8 mouse cellular contexts compared by ENCODE assay signal in the genomic region with DNA sequence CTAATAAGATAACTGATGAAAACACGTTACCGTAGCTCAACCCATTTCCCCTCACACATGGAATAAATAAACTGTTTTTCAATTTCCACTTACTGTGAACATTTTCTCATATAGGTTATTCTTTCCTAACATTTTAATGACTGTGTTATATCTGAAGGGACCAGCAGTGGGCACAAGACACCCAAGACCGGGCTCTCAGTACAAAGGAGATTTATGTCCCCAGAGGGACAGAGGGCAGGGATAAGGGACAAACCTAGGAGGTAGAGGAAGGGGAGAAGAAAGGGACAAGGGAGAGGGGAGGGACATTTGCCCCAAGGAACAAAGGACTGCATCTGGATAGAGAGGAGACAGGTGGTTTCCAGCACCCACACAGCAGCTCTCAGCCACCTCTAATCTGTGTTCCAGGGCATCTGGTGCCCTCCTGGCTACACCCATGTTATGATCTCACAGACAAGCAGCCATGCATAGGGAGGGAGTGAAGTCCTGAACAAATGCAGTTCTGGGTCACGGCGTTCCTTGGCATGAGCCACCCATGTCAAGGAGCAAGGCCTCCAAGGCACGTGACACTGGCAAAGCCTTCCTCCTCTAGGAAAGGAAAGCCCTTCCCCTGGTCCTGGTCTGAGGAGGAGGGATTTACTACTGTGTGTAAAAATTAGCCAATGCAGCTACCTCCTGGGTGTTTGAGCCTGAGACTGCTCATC.
A peak's percentile ranks its signal among the peaks of the same experiment; 100 is the strongest.
DNase-seq lines count a peak whose midpoint lies in the region; ATAC-seq and TF ChIP-seq lines count a peak whose summit lies in the region.
"Had no signal": no experiment of that assay in that cellular context is flagged by ENCODE, and none has a peak within 500 bp of the region (broad histone marks: within the 10 kb centered on the region; RNA-seq: fewer than 3 reads in every experiment).

No protein-coding gene starts in this region.

- no peak for TF ChIP-seq EP300 in stomach, postnatal 0 days (optimal IDR thresholded peaks at IDR 0.05)

- no peak overlapping the region for H3K4me2 ChIP-seq in midbrain, embryonic 13.5 days (replicated peaks)
- H3K4me2 ChIP-seq in stomach, postnatal 0 days (replicated peaks; ENCODE audit: low read depth): no peak overlapping the region
- H3K4me2 ChIP-seq: liver, embryonic 15.5 days had no signal

- 0 out of 2 replicates have a peak, but pooled peaks have one; percentile 21 for ATAC-seq in midbrain, embryonic 13.5 days
- ATAC-seq in stomach, postnatal 0 days (ENCODE audit: low FRiP score, low TSS enrichment): no peak

- H3K4me3 ChIP-seq in midbrain, embryonic 13.5 days (replicated peaks): no peak overlapping the region
- no peak overlapping the region for H3K4me3 ChIP-seq in midbrain, embryonic 10.5 days
- no peak overlapping the region for H3K4me3 ChIP-seq in stomach, postnatal 0 days (ENCODE audit: low read depth, low read length)
- H3K4me3 ChIP-seq: liver, embryonic 15.5 days had no signal

- peak; percentile 48 for TF ChIP-seq CTCF in stomach, postnatal 0 days (IDR thresholded peaks at IDR 0.05; ENCODE audit: low read depth)

- no peak overlapping the region for H3K27ac ChIP-seq in midbrain, embryonic 13.5 days
- H3K27ac ChIP-seq in midbrain, embryonic 10.5 days (replicated peaks): no peak overlapping the region
- no peak overlapping the region for H3K27ac ChIP-seq in stomach, postnatal 0 days (replicated peaks)
- H3K27ac ChIP-seq: liver, embryonic 15.5 days had no signal

- no peaks in the 10 kb centered on the region for H3K9me3 ChIP-seq in midbrain, embryonic 13.5 days
- H3K9me3 ChIP-seq in midbrain, embryonic 10.5 days (replicated peaks): no peaks in the 10 kb centered on the region
- no peaks in the 10 kb centered on the region for H3K9me3 ChIP-seq in stomach, postnatal 0 days (ENCODE audit: control insufficient read depth, low read length)
- H3K9me3 ChIP-seq: liver, embryonic 15.5 days had no signal

- no peaks in the 10 kb centered on the region for H3K36me3 ChIP-seq in midbrain, embryonic 13.5 days
- no peaks in the 10 kb centered on the region for H3K36me3 ChIP-seq in midbrain, embryonic 10.5 days
- no peaks in the 10 kb centered on the region for H3K36me3 ChIP-seq in stomach, postnatal 0 days (ENCODE audit: control insufficient read depth, insufficient read depth, low read length)
- H3K36me3 ChIP-seq: liver, embryonic 15.5 days had no signal

- peaks cover 19% of the 10 kb centered on the region for H3K4me1 ChIP-seq in midbrain, embryonic 13.5 days (replicated peaks)
- H3K4me1 ChIP-seq in midbrain, embryonic 10.5 days: no peaks in the 10 kb centered on the region
- H3K4me1 ChIP-seq in stomach, postnatal 0 days (replicated peaks; ENCODE audit: control insufficient read depth, insufficient read depth): no peaks in the 10 kb centered on the region
- H3K4me1 ChIP-seq: liver, embryonic 15.5 days had no signal

- intact Hi-C loops in heart, postnatal 25 days (cut with DNase I): no loop called here

- 90% methylated on average over 6 of the region's 6 CpGs for WGBS in midbrain, embryonic 13.5 days
- WGBS in midbrain, embryonic 10.5 days: 91% methylated on average over 6 of the region's 6 CpGs
- 81% methylated on average over 6 of the region's 6 CpGs for WGBS in stomach, postnatal 0 days

- H3K27me3 ChIP-seq in midbrain, embryonic 13.5 days: no peaks in the 10 kb centered on the region
- H3K27me3 ChIP-seq in midbrain, embryonic 10.5 days (ENCODE audit: low read depth, poor library complexity, severe bottlenecking): no peaks in the 10 kb centered on the region
- no peaks in the 10 kb centered on the region for H3K27me3 ChIP-seq in stomach, postnatal 0 days (ENCODE audit: control insufficient read depth, insufficient read depth, low read length)
- H3K27me3 ChIP-seq: liver, embryonic 15.5 days had no signal

- H3K9ac ChIP-seq in midbrain, embryonic 13.5 days (replicated peaks): no peak overlapping the region
- no peak overlapping the region for H3K9ac ChIP-seq in stomach, postnatal 0 days (ENCODE audit: low read length)
- H3K9ac ChIP-seq: liver, embryonic 15.5 days had no signal

- peak; percentile 91 for DNase-seq in heart, adult 11 months
- DNase-seq in heart, postnatal 25 days (ENCODE audit: low spot score): no peak
- no peak for DNase-seq in midbrain, embryonic 10.5 days (ENCODE audit: low spot score)
- peak; percentile 95 for DNase-seq in kidney, adult 9 months
- no peak for DNase-seq in stomach, postnatal 0 days (ENCODE audit: low spot score)
- DNase-seq in right cerebral cortex, postnatal 4 days: no peak

Comparison
In these comparisons a context has a peak if more than half of its experiments do, and no peak if none do; other contexts are left out.
1. DNase-seq: peak in heart, adult 11 months (single experiment) and kidney, adult 9 months (single experiment); none in heart, postnatal 25 days (single experiment), midbrain, embryonic 10.5 days (single experiment), stomach, postnatal 0 days (single experiment) and right cerebral cortex, postnatal 4 days (single experiment).